Mouse (Mus musculus): ENCODE measurements around the gene Aplp1. TPM values are rescaled to one million over a fixed set of nuclear protein-coding genes. Genes with fewer than 3 reads are reported as not detected.

Gene Aplp1
- polyA plus RNA-seq, 1 experiment = 0.29 TPM

- H3K79me2 ChIP-seq (ENCODE audit: control insufficient read depth, insufficient read depth) = no peaks in the 10 kb centered on the region
- TF ChIP-seq CTCF (IDR thresholded peaks at IDR 0.05; ENCODE audit: control insufficient read depth, insufficient read depth, insufficient read length) = no peak
- no peak for TF ChIP-seq MYOG (IDR thresholded peaks at IDR 0.05; ENCODE audit: control insufficient read depth, extremely low read depth, insufficient read length)
- TF ChIP-seq USF1 (IDR thresholded peaks at IDR 0.05; ENCODE audit: low read depth) = no peak
- no peak for TF ChIP-seq FOSL1 (IDR thresholded peaks at IDR 0.05; ENCODE audit: insufficient read depth, low read length, poor library complexity, severe bottlenecking)
- no peak for TF ChIP-seq MYOD1 (IDR thresholded peaks at IDR 0.05; ENCODE audit: control insufficient read depth, insufficient read length, low read depth)
- TF ChIP-seq CEBPB (IDR thresholded peaks at IDR 0.05; ENCODE audit: low read depth) = no peak
- no peak for TF ChIP-seq MAX (IDR thresholded peaks at IDR 0.05)
- H3K36me3 ChIP-seq (ENCODE audit: control insufficient read depth, insufficient read depth) = no peaks in the 10 kb centered on the region
- H3K79me3 ChIP-seq (ENCODE audit: low read depth) = no peaks in the 10 kb centered on the region
- no peak overlapping the region for H3ac ChIP-seq (ENCODE audit: control insufficient read depth, insufficient read length, low read depth)
- H3K4me3 ChIP-seq (ENCODE audit: insufficient read depth, poor library complexity, severe bottlenecking) = no peak overlapping the region
- H3K27me3 ChIP-seq (ENCODE audit: control insufficient read depth, insufficient read depth, insufficient read length) = peaks cover 24% of the 10 kb centered on the region
Measured at GRCm38 (mm10) chr7:30411023-30411422, 34.3 kb downstream of the Aplp1 start.

- Histone ChIP-seq H3K4me3 (ENCODE audit: insufficient read depth, poor library complexity, severe bottlenecking) (no peak overlapping the region), H3K27me3 (ENCODE audit: control insufficient read depth, insufficient read depth, insufficient read length) (peaks cover 24% of the 10 kb centered on the region), H3K36me3 (ENCODE audit: control insufficient read depth, insufficient read depth) (no peaks in the 10 kb centered on the region), H3ac (ENCODE audit: control insufficient read depth, insufficient read length, low read depth) (no peak overlapping the region), H3K79me2 (ENCODE audit: control insufficient read depth, insufficient read depth) (no peaks in the 10 kb centered on the region), H3K79me3 (ENCODE audit: low read depth) (no peaks in the 10 kb centered on the region)
- TF ChIP-seq CEBPB (IDR thresholded peaks at IDR 0.05; ENCODE audit: low read depth) (no peak), FOSL1 (IDR thresholded peaks at IDR 0.05; ENCODE audit: insufficient read depth, low read length, poor library complexity, severe bottlenecking) (no peak), USF1 (IDR thresholded peaks at IDR 0.05; ENCODE audit: low read depth) (no peak), MYOG (IDR thresholded peaks at IDR 0.05; ENCODE audit: control insufficient read depth, extremely low read depth, insufficient read length) (no peak), MAX (IDR thresholded peaks at IDR 0.05) (no peak), MYOD1 (IDR thresholded peaks at IDR 0.05; ENCODE audit: control insufficient read depth, insufficient read length, low read depth) (no peak)
Measured at GRCm38 (mm10) chr7:30409789-30410188, 35.5 kb downstream of the Aplp1 start.

- Histone ChIP-seq H3K4me3 (ENCODE audit: insufficient read depth, poor library complexity, severe bottlenecking) (no peak overlapping the region), H3K79me3 (ENCODE audit: low read depth) (no peaks in the 10 kb centered on the region), H3K27me3 (ENCODE audit: control insufficient read depth, insufficient read depth, insufficient read length) (peaks cover 24% of the 10 kb centered on the region), H3ac (ENCODE audit: control insufficient read depth, insufficient read length, low read depth) (no peak overlapping the region), H3K79me2 (ENCODE audit: control insufficient read depth, insufficient read depth) (no peaks in the 10 kb centered on the region), H3K36me3 (ENCODE audit: control insufficient read depth, insufficient read depth) (no peaks in the 10 kb centered on the region)
- no peak for TF ChIP-seq CEBPB (IDR thresholded peaks at IDR 0.05; ENCODE audit: low read depth)
- no peak for TF ChIP-seq USF1 (IDR thresholded peaks at IDR 0.05; ENCODE audit: low read depth)
- TF ChIP-seq MYOD1 (IDR thresholded peaks at IDR 0.05; ENCODE audit: control insufficient read depth, insufficient read length, low read depth) = no peak
- TF ChIP-seq MAX (IDR thresholded peaks at IDR 0.05) = no peak
- no peak for TF ChIP-seq CTCF (IDR thresholded peaks at IDR 0.05; ENCODE audit: control insufficient read depth, insufficient read depth, insufficient read length)
- TF ChIP-seq MYOG (IDR thresholded peaks at IDR 0.05; ENCODE audit: control insufficient read depth, extremely low read depth, insufficient read length) = no peak
- TF ChIP-seq FOSL1 (IDR thresholded peaks at IDR 0.05; ENCODE audit: insufficient read depth, low read length, poor library complexity, severe bottlenecking) = no peak
Measured at GRCm38 (mm10) chr7:30408639-30409038, 36.7 kb downstream of the Aplp1 start.

GRCm38 (mm10) chr7:30402343-30402742, 43.0 kb downstream of the Aplp1 start:
- no peak for TF ChIP-seq FOSL1 (IDR thresholded peaks at IDR 0.05; ENCODE audit: insufficient read depth, low read length, poor library complexity, severe bottlenecking)
- TF ChIP-seq CTCF (IDR thresholded peaks at IDR 0.05; ENCODE audit: control insufficient read depth, insufficient read depth, insufficient read length) = no peak
- TF ChIP-seq MAX (IDR thresholded peaks at IDR 0.05) = no peak
- TF ChIP-seq MYOG (IDR thresholded peaks at IDR 0.05; ENCODE audit: control insufficient read depth, extremely low read depth, insufficient read length) = no peak
- TF ChIP-seq CEBPB (IDR thresholded peaks at IDR 0.05; ENCODE audit: low read depth) = no peak
- TF ChIP-seq USF1 (IDR thresholded peaks at IDR 0.05; ENCODE audit: low read depth) = no peak
- no peaks in the 10 kb centered on the region for H3K79me2 ChIP-seq (ENCODE audit: control insufficient read depth, insufficient read depth)
- H3K4me3 ChIP-seq (ENCODE audit: insufficient read depth, poor library complexity, severe bottlenecking) = no peak overlapping the region
- no peaks in the 10 kb centered on the region for H3K36me3 ChIP-seq (ENCODE audit: control insufficient read depth, insufficient read depth)
- peaks cover 6% of the 10 kb centered on the region for H3K27me3 ChIP-seq (ENCODE audit: control insufficient read depth, insufficient read depth, insufficient read length)
- H3ac ChIP-seq (ENCODE audit: control insufficient read depth, insufficient read length, low read depth) = no peak overlapping the region
- no peaks in the 10 kb centered on the region for H3K79me3 ChIP-seq (ENCODE audit: low read depth)

- Histone ChIP-seq H3K4me3 (ENCODE audit: insufficient read depth, poor library complexity, severe bottlenecking) (no peak overlapping the region), H3K79me3 (ENCODE audit: low read depth) (no peaks in the 10 kb centered on the region), H3K27me3 (ENCODE audit: control insufficient read depth, insufficient read depth, insufficient read length) (peaks cover 6% of the 10 kb centered on the region), H3K36me3 (ENCODE audit: control insufficient read depth, insufficient read depth) (no peaks in the 10 kb centered on the region), H3K79me2 (ENCODE audit: control insufficient read depth, insufficient read depth) (no peaks in the 10 kb centered on the region), H3ac (ENCODE audit: control insufficient read depth, insufficient read length, low read depth) (no peak overlapping the region)
- TF ChIP-seq CTCF (IDR thresholded peaks at IDR 0.05; ENCODE audit: control insufficient read depth, insufficient read depth, insufficient read length) (no peak), MYOG (IDR thresholded peaks at IDR 0.05; ENCODE audit: control insufficient read depth, extremely low read depth, insufficient read length) (no peak), USF1 (IDR thresholded peaks at IDR 0.05; ENCODE audit: low read depth) (no peak), MAX (IDR thresholded peaks at IDR 0.05) (no peak), FOSL1 (IDR thresholded peaks at IDR 0.05; ENCODE audit: insufficient read depth, low read length, poor library complexity, severe bottlenecking) (no peak), MYOD1 (IDR thresholded peaks at IDR 0.05; ENCODE audit: control insufficient read depth, insufficient read length, low read depth) (no peak), CEBPB (IDR thresholded peaks at IDR 0.05; ENCODE audit: low read depth) (no peak)
Measured at GRCm38 (mm10) chr7:30399671-30400070, 45.7 kb downstream of the Aplp1 start.

GRCm38 (mm10) chr7:30394871-30395270, 50.5 kb downstream of the Aplp1 start:
- Histone ChIP-seq H3ac (ENCODE audit: control insufficient read depth, insufficient read length, low read depth) (no peak overlapping the region), H3K79me3 (ENCODE audit: low read depth) (no peaks in the 10 kb centered on the region), H3K36me3 (ENCODE audit: control insufficient read depth, insufficient read depth) (no peaks in the 10 kb centered on the region), H3K27me3 (ENCODE audit: control insufficient read depth, insufficient read depth, insufficient read length) (peaks cover 15% of the 10 kb centered on the region), H3K4me3 (ENCODE audit: insufficient read depth, poor library complexity, severe bottlenecking) (no peak overlapping the region), H3K79me2 (ENCODE audit: control insufficient read depth, insufficient read depth) (no peaks in the 10 kb centered on the region)
- TF ChIP-seq USF1 (IDR thresholded peaks at IDR 0.05; ENCODE audit: low read depth) (no peak), MYOD1 (IDR thresholded peaks at IDR 0.05; ENCODE audit: control insufficient read depth, insufficient read length, low read depth) (no peak)

Data from C2C12 (cell line).